Comparison of ENCODE assay signal across 28 mouse cellular contexts in the genomic region with DNA sequence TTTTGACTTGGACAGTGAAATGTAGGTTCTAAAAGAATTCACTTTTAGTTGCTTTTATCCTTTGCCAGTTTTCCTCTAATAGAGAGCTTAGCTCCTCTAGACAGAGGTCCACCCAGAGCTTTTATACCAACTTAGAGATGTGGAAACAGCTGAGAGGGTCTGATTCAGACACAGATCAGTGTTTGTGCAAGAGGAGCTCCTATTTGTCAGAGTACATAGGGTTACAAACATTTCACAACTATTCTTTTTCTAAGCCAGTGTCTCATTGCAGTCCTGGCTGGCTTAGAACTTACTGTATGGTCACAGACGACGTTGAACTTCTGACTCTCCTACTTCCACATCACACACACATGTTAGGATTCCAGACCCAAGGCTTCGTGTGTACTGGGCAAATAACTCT.
"Had no signal": no experiment of that assay in that cellular context is flagged by ENCODE, and none has a peak within 500 bp of the region (broad histone marks: within the 10 kb centered on the region; RNA-seq: fewer than 3 reads in every experiment).

No protein-coding gene starts in this region.

- DNase-seq: cerebellum, adult 2 months; cerebellum, adult 8-10 months; cerebellum, adult 9-10 months; cerebellum, adult 9-11 months; cerebellum, postnatal 10 days; cerebellum, postnatal 14 days; cerebellum, postnatal 25 days; cerebellum, postnatal 36 days; embryo, embryonic 11 days; forebrain, postnatal 0 days; gastrocnemius, adult 2 months; gastrocnemius, postnatal 10 days; gastrocnemius, postnatal 14 days; gastrocnemius, postnatal 25 days; gastrocnemius, postnatal 36 days; heart, adult 11 months; heart, adult 18-20 months; heart, adult 2 months had no signal

- H3K9me3 ChIP-seq: embryonic facial prominence, embryonic 10.5 days; embryonic facial prominence, embryonic 12.5 days; embryonic facial prominence, embryonic 13.5 days; embryonic facial prominence, embryonic 15.5 days; forebrain, embryonic 10.5 days; forebrain, embryonic 12.5 days; forebrain, embryonic 15.5 days had no signal

- H3K9ac ChIP-seq: embryonic facial prominence, embryonic 12.5 days; embryonic facial prominence, embryonic 13.5 days; embryonic facial prominence, embryonic 15.5 days; forebrain, embryonic 12.5 days; forebrain, embryonic 15.5 days; forebrain, postnatal 0 days had no signal

- H3K4me2 ChIP-seq: embryonic facial prominence, embryonic 12.5 days; embryonic facial prominence, embryonic 13.5 days; embryonic facial prominence, embryonic 15.5 days; forebrain, embryonic 12.5 days; forebrain, embryonic 15.5 days had no signal

- H3K4me3 ChIP-seq: embryonic facial prominence, embryonic 10.5 days; embryonic facial prominence, embryonic 12.5 days; embryonic facial prominence, embryonic 13.5 days; embryonic facial prominence, embryonic 15.5 days; erythroblast, embryonic 14.5 days; forebrain, embryonic 10.5 days; forebrain, embryonic 12.5 days; forebrain, embryonic 15.5 days; gastrocnemius, adult 2 months; heart, adult 2 months had no signal

- ATAC-seq: forebrain, embryonic 14.5 days; forebrain, embryonic 15.5 days; forebrain, embryonic 16.5 days; forebrain, postnatal 0 days had no signal

- H3K27ac ChIP-seq: embryonic facial prominence, embryonic 10.5 days; embryonic facial prominence, embryonic 12.5 days; embryonic facial prominence, embryonic 13.5 days; embryonic facial prominence, embryonic 15.5 days; forebrain, embryonic 10.5 days; forebrain, embryonic 12.5 days; forebrain, embryonic 15.5 days; gastrocnemius, adult 2 months; heart, adult 2 months had no signal

- H3K27me3 ChIP-seq: embryonic facial prominence, embryonic 12.5 days; embryonic facial prominence, embryonic 13.5 days; embryonic facial prominence, embryonic 15.5 days; forebrain, embryonic 12.5 days; forebrain, embryonic 15.5 days had no signal

- H3K4me1 ChIP-seq: embryonic facial prominence, embryonic 10.5 days; embryonic facial prominence, embryonic 12.5 days; embryonic facial prominence, embryonic 13.5 days; embryonic facial prominence, embryonic 15.5 days; forebrain, embryonic 10.5 days; forebrain, embryonic 12.5 days; forebrain, embryonic 15.5 days had no signal
